Mouse (Mus musculus) retina, adult 2 months (tissue): ENCODE results near the gene F13b.

Source experiments
- DNase-seq: peaks from one replicate; pipeline ENCODE4 v3.0.0-alpha.2; 2012; ENCODE audit warnings: low read depth, low spot score

F13b gene

GRCm38 (mm10) chr1:139501258-139501752 is at the start of gene F13b:
F13b (plus strand) TSS chr1:139501702.
- no peak for DNase-seq

- peak; percentile 62 for DNase-seq
Measured at GRCm38 (mm10) chr1:139454340-139455225, 46.9 kb upstream of the F13b start, which contains the start of gene Aspm. Aspm (plus strand) TSS chr1:139454772.

GRCm38 (mm10) chr1:139455226-139455869 is 46.2 kb upstream of the F13b start:
- no peak for DNase-seq

GRCm38 (mm10) chr1:139460807-139461206 is 40.7 kb upstream of the F13b start:
- DNase-seq, result no peak

GRCm38 (mm10) chr1:139465936-139466335 is 35.6 kb upstream of the F13b start:
- DNase-seq, result no peak

GRCm38 (mm10) chr1:139478898-139479297 is 22.6 kb upstream of the F13b start:
- no peak for DNase-seq

- no peak for DNase-seq
Measured at GRCm38 (mm10) chr1:139480246-139480645, 21.3 kb upstream of the F13b start.

GRCm38 (mm10) chr1:139481146-139481545 is 20.4 kb upstream of the F13b start:
- DNase-seq, result no peak

GRCm38 (mm10) chr1:139494630-139495029 is 6.9 kb upstream of the F13b start:
- DNase-seq, result no peak

- DNase-seq, result no peak
Measured at GRCm38 (mm10) chr1:139495408-139495807, 6.1 kb upstream of the F13b start.

- DNase-seq, result no peak
Measured at GRCm38 (mm10) chr1:139496212-139496611, 5.3 kb upstream of the F13b start.

- no peak for DNase-seq
Measured at GRCm38 (mm10) chr1:139499751-139500150, 1.8 kb upstream of the F13b start.

GRCm38 (mm10) chr1:139514556-139514955 is 13.1 kb downstream of the F13b start:
- DNase-seq, result no peak

- no peak for DNase-seq
Measured at GRCm38 (mm10) chr1:139548536-139548935, 47.0 kb downstream of the F13b start.

GRCm38 (mm10) chr1:139551311-139551710 is 49.8 kb downstream of the F13b start:
- DNase-seq, result no peak

GRCm38 (mm10) chr1:139560024-139560423 is 58.5 kb downstream of the F13b start, which contains the start of gene Cfhr1:
Cfhr1 (minus strand) TSS chr1:139560272.
- no peak for DNase-seq
